Mouse (Mus musculus) bone marrow macrophage, adult 2 months (primary cell): ENCODE results near the gene Cxcl10.

ENCODE experiments used
- CTCF ChIP-seq: IDR thresholded peaks from 2 replicates; pipeline ENCODE4 v1.5.1; 2012; ENCODE audit warnings: low read depth, mild to moderate bottlenecking, low read length, moderate library complexity
- POLR2A ChIP-seq: IDR thresholded peaks from 2 replicates; pipeline ENCODE4 v1.6.1; 2012; ENCODE audit warnings: mild to moderate bottlenecking, low read depth, low read length, borderline replicate concordance

DNA sequence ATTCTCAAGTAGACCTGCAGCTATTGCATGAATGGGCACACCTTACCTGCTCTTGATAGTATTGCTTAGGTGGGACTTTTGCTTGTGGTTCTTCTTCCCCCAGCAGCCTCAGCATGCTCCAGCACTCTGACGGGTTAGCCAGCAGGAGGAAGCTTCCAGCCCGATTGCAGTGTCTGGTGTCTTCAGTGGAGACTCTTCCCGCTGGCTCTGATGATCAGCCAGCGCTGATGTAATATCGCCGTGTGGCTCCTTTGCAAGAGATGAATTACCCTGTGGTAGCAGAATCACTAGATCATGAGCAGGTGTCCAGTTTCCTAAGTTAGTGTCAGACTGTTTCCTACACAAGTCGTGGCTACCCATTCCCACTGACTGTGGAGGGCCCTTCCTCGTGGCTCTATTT lies 3.7 kb downstream of the Cxcl10 start:
- TF ChIP-seq CTCF (no peak), POLR2A (no peak)
